Mouse (Mus musculus) intestine, postnatal 0 days (tissue): ENCODE results near the gene Ncoa6. TPM values are rescaled to one million over a fixed set of nuclear protein-coding genes. Genes with fewer than 3 reads are reported as not detected.
A peak's percentile ranks its signal among the peaks of the same experiment; 100 is the strongest.

Experiments
- ATAC-seq: fragments of 200-750 bp; cut with Nextera tagmentation; 2 replicates; pipeline ENCODE4 v1.8.0; 2017; ENCODE audit warnings: mild to moderate bottlenecking, moderate TSS enrichment, moderate library complexity
- H3K27ac ChIP-seq: fragments of 300-500 bp; sonication (generic); 2 replicates; pipeline ENCODE4 v1.5.1; 2014; ENCODE audit warnings: mild to moderate bottlenecking, low read depth, low read length, moderate library complexity
- H3K27me3 ChIP-seq: fragments of 300-500 bp; sonication (generic); replicated peaks from 2 replicates; pipeline ENCODE4 v1.6.1; 2014; ENCODE audit warnings: low read length, mixed read lengths; ENCODE audit not compliant: control insufficient read depth, insufficient read depth
- H3K36me3 ChIP-seq: fragments of 300-500 bp; sonication (generic); 2 replicates; pipeline ENCODE4 v1.6.1; 2014; ENCODE audit warnings: mild to moderate bottlenecking, moderate library complexity; ENCODE audit not compliant: control insufficient read depth, insufficient read depth
- H3K4me1 ChIP-seq: fragments of 300-500 bp; sonication (generic); replicated peaks from 2 replicates; pipeline ENCODE4 v1.6.1; 2014; ENCODE audit warnings: antibody characterized with exemption, low read length, mixed read lengths; ENCODE audit not compliant: control insufficient read depth, insufficient read depth
- H3K4me2 ChIP-seq: fragments of 300-500 bp; sonication (generic); replicated peaks from 2 replicates; pipeline ENCODE4 v1.6.1; 2014; ENCODE audit warnings: low read depth, mild to moderate bottlenecking, moderate library complexity
- H3K4me3 ChIP-seq: fragments of 300-500 bp; sonication (generic); 2 replicates; pipeline ENCODE4 v1.5.1; 2014; ENCODE audit warnings: low read depth, low read length
- H3K9ac ChIP-seq: fragments of 300-500 bp; sonication (generic); 2 replicates; pipeline ENCODE4 v1.6.1; 2014; ENCODE audit warnings: mild to moderate bottlenecking, low read depth, low read length
- H3K9me3 ChIP-seq: fragments of 300-500 bp; sonication (generic); 2 replicates; pipeline ENCODE4 v1.6.1; 2016; ENCODE audit warnings: mixed run types; ENCODE audit not compliant: control insufficient read depth
- CTCF ChIP-seq: sonication (generic); IDR thresholded peaks from 2 replicates; pipeline ENCODE4 v1.5.1; 2016; ENCODE audit warnings: low read depth, mild to moderate bottlenecking, control low read depth, antibody characterized with exemption, moderate library complexity
- WGBS: fragments of 180-500 bp; shearing (Covaris S2); extraction: QIAGEN DNeasy Blood & Tissue Kit; methylation state at CpG from one replicate; pipeline ENCODE4 v1.1.7; 2014; 5-methylcytosine and 5-hydroxymethylcytosine counted together
- polyA plus RNA-seq: library from polyadenylated mRNA; unstranded; fragments of >200 nt; fragmentation: Nextera tagmentation; extraction: Ambion mirVana; gene quantifications from 2 replicates; pipeline ENCODE4 v1.2.1, GENCODE M21; 2015

Ncoa6 gene
- polyA plus RNA-seq, 1 experiment from 2014 or later = 14.9 TPM

DNA sequence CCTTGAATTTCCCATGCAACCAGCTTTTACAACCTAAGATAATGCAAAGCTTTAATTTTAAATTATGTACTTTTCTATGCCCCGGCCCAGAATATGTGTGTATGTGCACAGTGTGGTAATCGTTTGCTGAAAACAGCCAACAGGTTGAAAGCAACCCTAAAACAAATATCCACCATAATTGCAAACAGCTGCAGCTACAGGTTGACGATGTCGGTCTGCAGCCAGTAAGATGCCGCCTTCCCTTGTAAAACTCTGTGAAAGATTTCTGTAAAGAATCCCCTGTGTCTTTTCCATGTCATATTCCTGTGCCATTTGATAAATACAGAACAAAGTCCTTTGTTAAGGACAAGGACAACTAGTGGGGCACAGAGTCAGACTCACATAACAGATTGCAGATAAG lies 79.1 kb downstream of the Ncoa6 start:
- H3K36me3 ChIP-seq = peaks cover 42% of the 10 kb centered on the region
- 70% methylated on average over 5 of the region's 5 CpGs for WGBS

GRCm38 (mm10) chr2:155388573-155388972 lies 85.1 kb downstream of the Ncoa6 start:
- Histone ChIP-seq H3K9ac (no peak overlapping the region), H3K4me1 (0 out of 2 replicates have a peak, but pooled peaks cover under 1% of the 10 kb centered on the region), H3K4me3 (no peak overlapping the region), H3K9me3 (no peaks in the 10 kb centered on the region), H3K27me3 (no peaks in the 10 kb centered on the region), H3K27ac (no peak overlapping the region), H3K4me2 (no peak overlapping the region), H3K36me3 (peaks cover 60% of the 10 kb centered on the region)
- 87% methylated on average over 2 of the region's 2 CpGs for WGBS
- no peak for ATAC-seq
- no peak for TF ChIP-seq CTCF

More for the DNA sequence above, 79.1 kb downstream of the Ncoa6 start:
- no peak overlapping the region for H3K9ac ChIP-seq
- H3K4me2 ChIP-seq = no peak overlapping the region
- TF ChIP-seq CTCF = no peak
- H3K27me3 ChIP-seq = no peaks in the 10 kb centered on the region
- H3K4me3 ChIP-seq = no peak overlapping the region
- H3K27ac ChIP-seq = no peak overlapping the region
- H3K4me1 ChIP-seq = no peaks in the 10 kb centered on the region
- H3K9me3 ChIP-seq = no peaks in the 10 kb centered on the region
- no peak for ATAC-seq

DNA sequence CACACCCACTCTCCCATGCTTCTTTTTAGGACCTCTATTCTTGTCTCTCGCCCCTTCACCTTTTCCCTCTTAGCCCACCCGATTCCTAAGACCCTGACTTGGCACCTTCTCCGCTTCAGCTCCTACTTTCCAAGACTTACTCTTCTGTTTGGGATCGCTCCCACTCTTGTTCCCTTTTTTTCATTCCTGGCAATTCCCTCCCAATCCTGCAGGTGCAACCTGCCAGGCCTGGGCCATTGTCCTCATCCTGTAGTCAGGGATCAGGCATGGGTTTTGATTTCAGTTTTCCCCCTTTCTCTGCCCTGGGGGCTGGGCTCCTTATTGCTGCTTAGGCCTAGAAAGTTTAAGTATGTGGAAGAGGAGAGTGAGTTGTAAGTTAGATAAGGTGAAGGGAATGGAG lies 86.6 kb downstream of the Ncoa6 start:
- no peak for TF ChIP-seq CTCF
- Histone ChIP-seq H3K4me2 (no peak overlapping the region), H3K36me3 (peaks cover 55% of the 10 kb centered on the region), H3K4me3 (no peak overlapping the region), H3K4me1 (peaks cover 13% of the 10 kb centered on the region), H3K9ac (no peak overlapping the region), H3K27ac (no peak overlapping the region), H3K9me3 (no peaks in the 10 kb centered on the region), H3K27me3 (no peaks in the 10 kb centered on the region)
- 83% methylated on average over 4 of the region's 4 CpGs for whole genome bisulfite sequencing
- ATAC-seq = no peak

DNA sequence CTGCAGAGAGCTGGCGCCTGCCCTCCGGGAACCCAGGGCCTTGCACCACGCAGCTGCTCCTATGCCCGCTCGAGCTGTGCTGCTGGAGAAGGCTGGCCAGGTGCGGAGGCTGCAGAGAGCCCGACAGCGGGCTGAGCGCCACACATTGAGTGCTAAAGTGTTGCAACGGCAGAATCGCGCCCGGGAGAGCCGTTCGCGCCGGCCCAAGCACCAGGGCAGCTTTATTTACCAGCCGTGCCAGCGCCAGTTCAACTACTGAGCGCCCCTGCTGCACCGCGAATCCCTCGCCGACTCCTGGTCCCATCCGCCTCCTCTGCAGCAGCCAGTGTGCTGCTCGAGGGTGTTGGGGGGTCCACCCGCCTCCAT lies 87.2 kb downstream of the Ncoa6 start:
- H3K4me2 ChIP-seq = no peak overlapping the region
- H3K27ac ChIP-seq = no peak overlapping the region
- no peak for TF ChIP-seq CTCF
- ATAC-seq = no peak
- peaks cover 55% of the 10 kb centered on the region for H3K36me3 ChIP-seq
- no peaks in the 10 kb centered on the region for H3K9me3 ChIP-seq
- peaks cover 13% of the 10 kb centered on the region for H3K4me1 ChIP-seq
- 33% methylated on average over 26 of the region's 27 CpGs for WGBS
- H3K27me3 ChIP-seq = no peaks in the 10 kb centered on the region
- no peak overlapping the region for H3K9ac ChIP-seq
- H3K4me3 ChIP-seq = no peak overlapping the region

GRCm38 (mm10) chr2:155385731-155386533 lies 87.8 kb downstream of the Ncoa6 start:
- H3K4me1 ChIP-seq = peaks cover 13% of the 10 kb centered on the region
- H3K27ac ChIP-seq = no peak overlapping the region
- H3K9ac ChIP-seq = no peak overlapping the region
- no peak for ATAC-seq
- H3K4me3 ChIP-seq = no peak overlapping the region
- H3K27me3 ChIP-seq = no peaks in the 10 kb centered on the region
- 54% methylated on average over 18 of the region's 18 CpGs for WGBS
- no peaks in the 10 kb centered on the region for H3K9me3 ChIP-seq
- H3K4me2 ChIP-seq = no peak overlapping the region
- TF ChIP-seq CTCF = no peak
- peaks cover 50% of the 10 kb centered on the region for H3K36me3 ChIP-seq

DNA sequence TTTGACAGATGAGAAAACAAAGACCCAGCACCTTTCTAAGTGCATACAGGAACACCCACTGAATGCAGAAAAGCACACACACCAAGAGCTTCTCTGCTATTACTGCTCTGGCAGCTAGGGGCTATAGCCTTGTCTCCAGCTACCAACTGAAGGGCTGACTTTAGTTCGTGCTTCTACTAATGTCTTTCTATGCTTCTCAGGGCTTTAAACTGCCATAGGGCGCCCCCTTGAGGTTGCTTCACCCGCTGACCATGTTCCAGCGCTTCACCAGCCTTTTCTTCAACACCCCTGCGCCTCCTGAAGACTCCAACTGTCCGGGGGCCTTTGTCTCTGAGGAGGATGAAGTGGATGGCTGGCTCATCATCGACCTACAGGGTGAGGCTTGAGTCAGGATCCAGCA lies 88.6 kb downstream of the Ncoa6 start:
- ATAC-seq = peak; percentile 15; the same call in 1 of the 2 replicates
- WGBS = 29% methylated on average over 7 of the region's 7 CpGs
- peak; percentile 93 for TF ChIP-seq CTCF

More for the DNA sequence above, 88.6 kb downstream of the Ncoa6 start:
- Histone ChIP-seq H3K27me3 (peaks cover 5% of the 10 kb centered on the region; the same call in 1 of the 2 replicates), H3K36me3 (peaks cover 42% of the 10 kb centered on the region), H3K4me3 (no peak overlapping the region), H3K4me1 (peaks cover 13% of the 10 kb centered on the region), H3K27ac (no peak overlapping the region), H3K9ac (no peak overlapping the region), H3K9me3 (no peaks in the 10 kb centered on the region), H3K4me2 (no peak overlapping the region)
